Mouse (Mus musculus): ENCODE results near the gene Rpl23a. TPM values are rescaled to one million over a fixed set of nuclear protein-coding genes. Genes with fewer than 3 reads are reported as not detected.
"Not testable (repeated sequence)": the region's sequence is repeated elsewhere in the genome, so short reads cannot be mapped to it uniquely, and the experiment has no call there.

The Rpl23a gene
- polyA plus RNA-seq, 1 experiment from 2014 or later: 1,381 TPM

DNA sequence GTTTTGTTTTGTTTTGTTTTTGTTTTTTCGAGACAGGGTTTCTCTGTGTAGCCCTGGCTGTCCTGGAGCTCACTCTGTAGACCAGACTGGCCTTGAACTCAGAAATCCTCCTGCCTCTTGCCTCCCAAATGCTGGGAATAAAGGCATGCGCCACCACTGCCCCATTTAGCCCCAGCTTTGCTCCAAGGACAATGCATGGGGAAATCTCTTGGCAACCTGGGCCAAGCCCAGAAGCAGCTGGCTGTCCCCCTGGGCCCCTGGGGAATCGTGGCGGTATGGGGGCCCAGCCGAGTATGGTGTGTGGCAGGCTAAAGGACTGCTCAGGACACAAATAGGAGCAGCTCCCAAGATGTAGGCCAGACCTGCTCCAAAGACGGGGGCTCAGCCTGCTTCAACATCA lies 20.9 kb upstream of the Rpl23a start:
- WGBS: 89% methylated on average over 6 of the region's 6 CpGs

DNA sequence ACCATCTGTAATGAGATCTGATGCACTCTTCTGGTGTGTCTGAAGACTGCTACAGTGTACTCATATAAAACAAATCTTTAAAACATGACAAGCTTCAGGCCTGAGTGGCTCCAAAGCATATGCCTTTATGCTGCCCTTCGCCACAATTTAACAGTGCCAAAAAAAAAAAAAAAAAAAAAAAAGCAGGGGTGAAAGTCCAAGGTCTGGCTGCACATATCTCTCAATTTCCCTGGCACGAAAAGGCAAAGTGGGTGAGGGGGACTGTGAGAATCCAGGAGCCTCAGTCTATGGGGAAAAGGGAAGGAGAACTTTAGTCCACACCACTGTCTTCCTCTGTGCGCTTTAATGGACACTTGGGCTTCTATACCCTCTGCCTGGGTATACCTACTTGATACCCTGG lies 19.0 kb upstream of the Rpl23a start:
- Histone ChIP-seq H3K9ac (replicated peaks) (no peak overlapping the region), H3K27ac (no peak overlapping the region), H3K9me3 (no peaks in the 10 kb centered on the region), H3K4me1 (replicated peaks) (no peaks in the 10 kb centered on the region), H3K27me3 (no peaks in the 10 kb centered on the region), H3K36me3 (peaks cover 44% of the 10 kb centered on the region), H3K4me2 (no peak overlapping the region), H3K4me3 (replicated peaks) (no peak overlapping the region)
- no peak for ATAC-seq (ENCODE audit: insufficient number of reproducible peaks, insufficient read depth, low FRiP score, low TSS enrichment, low read depth)
- 85% methylated on average over 3 of the region's 3 CpGs for WGBS

More for the DNA sequence above, 20.9 kb upstream of the Rpl23a start:
- Histone ChIP-seq H3K27me3 (no peaks in the 10 kb centered on the region), H3K4me3 (replicated peaks) (no peak overlapping the region), H3K36me3 (peaks cover 64% of the 10 kb centered on the region), H3K4me2 (no peak overlapping the region), H3K4me1 (replicated peaks) (no peaks in the 10 kb centered on the region), H3K9me3 (no peaks in the 10 kb centered on the region), H3K27ac (no peak overlapping the region), H3K9ac (replicated peaks) (no peak overlapping the region)
- no peak for ATAC-seq (ENCODE audit: insufficient number of reproducible peaks, insufficient read depth, low FRiP score, low TSS enrichment, low read depth)

DNA sequence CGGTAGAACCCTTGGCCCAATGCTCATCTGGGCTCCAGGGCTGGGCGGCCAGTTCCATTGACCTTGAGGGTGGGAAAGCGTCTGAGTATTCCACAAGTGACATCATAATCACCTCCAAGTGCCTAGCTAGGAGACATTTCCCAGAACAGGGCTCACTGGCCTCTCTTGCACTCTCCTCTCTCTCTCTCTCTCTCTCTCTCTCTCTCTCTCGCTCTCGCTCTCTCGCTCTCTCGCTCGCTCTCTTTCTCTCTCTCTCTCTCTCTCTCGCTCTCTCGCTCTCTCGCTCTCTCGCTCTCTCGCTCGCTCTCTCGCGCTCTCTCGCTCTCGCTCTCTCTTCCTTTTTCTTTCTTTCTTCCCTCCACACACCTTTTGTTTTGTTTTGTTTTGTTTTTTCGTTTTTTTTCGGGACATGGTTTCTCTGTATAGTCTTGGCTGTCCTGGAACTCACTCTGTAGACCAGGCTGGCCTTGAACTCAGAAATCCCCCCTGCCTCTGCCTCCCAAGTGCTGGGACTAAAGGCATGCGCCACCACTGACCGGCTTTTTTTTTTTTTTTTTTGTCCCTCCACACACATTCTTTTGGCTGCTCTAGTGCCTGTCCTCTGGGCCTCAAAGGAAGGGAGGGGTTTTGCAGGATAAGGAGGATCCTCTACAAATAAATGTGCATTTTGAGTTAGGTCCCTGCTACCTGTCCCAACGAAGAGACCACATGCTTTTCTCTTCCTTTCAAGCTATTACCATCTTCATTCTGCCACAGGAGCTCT lies 11.9 kb upstream of the Rpl23a start:
- peak overlapping the region; percentile 53; the same call in 1 of the 2 replicates for H3K27ac ChIP-seq
- peak overlapping the region; percentile 46 for H3K4me3 ChIP-seq (replicated peaks)
- peak overlapping the region; percentile 57 for H3K4me2 ChIP-seq
- peaks cover 13% of the 10 kb centered on the region for H3K4me1 ChIP-seq (replicated peaks)
- WGBS: 63% methylated on average over 23 of the region's 23 CpGs
- H3K9me3 ChIP-seq: no peaks in the 10 kb centered on the region
- no peak for ATAC-seq (ENCODE audit: insufficient number of reproducible peaks, insufficient read depth, low FRiP score, low TSS enrichment, low read depth)
- H3K27me3 ChIP-seq: no peaks in the 10 kb centered on the region
- H3K36me3 ChIP-seq: peaks cover 34% of the 10 kb centered on the region
- H3K9ac ChIP-seq (replicated peaks): peak overlapping the region; percentile 18; the same call in 1 of the 2 replicates

DNA sequence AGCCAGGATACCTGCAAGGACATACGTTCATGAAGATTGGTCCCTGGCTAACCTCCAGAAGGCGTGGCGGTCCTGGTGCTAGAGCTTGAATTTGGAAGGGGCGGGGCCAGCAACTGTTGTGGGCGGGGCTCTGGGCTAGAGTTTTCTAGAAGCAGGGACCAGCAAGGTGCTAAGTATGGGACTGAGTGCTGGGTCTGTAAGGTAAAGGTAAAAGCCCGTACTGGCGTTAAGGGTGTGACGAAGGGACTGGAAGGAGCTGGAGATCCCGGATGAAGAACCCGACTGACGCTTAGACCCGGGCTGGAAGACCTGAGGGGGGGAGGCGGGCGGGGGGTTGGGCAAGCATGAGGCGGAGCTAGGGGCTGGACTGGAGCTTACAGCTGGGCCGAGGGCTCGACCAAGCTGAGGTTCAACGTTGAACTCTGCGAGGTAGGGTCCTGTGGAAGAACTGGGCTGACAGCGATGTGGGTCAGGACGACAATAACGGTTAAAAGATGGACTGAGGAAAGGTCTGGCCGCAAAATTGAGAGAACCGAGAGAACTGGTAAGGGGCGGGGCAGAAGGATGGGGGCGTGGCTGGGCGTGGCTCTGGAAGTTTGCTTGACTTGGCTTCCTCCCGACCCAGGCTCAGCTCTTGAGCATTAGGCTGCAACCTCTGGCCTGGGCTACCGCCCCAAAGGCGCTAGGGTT lies 11.2 kb upstream of the Rpl23a start:
- 0 out of 2 replicates have a peak, but pooled peaks have one; percentile 40 for ATAC-seq (ENCODE audit: insufficient number of reproducible peaks, insufficient read depth, low FRiP score, low TSS enrichment, low read depth)
- H3K27ac ChIP-seq: peak overlapping the region; percentile 53
- whole genome bisulfite sequencing: 4% methylated on average over 30 of the region's 30 CpGs

DNA sequence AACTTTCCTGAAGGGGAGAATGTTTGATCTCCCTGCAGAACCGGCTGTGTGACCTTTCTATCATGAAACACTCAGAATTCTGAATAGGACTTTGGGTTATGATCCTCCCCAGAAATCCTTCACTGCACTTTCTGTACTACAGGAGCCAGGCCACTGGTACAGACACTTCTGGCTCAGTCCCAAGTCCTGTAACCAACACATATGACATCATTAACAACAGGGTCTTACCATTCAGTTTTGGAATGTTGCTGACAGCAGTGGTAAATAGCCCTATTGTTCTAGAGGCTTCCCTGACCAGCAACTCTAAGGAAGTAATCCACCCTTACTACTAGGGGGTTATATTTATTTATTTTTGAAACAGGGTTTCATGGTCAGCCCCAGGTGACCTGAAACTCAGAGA lies 9.7 kb upstream of the Rpl23a start, which contains the start of gene Proca1:
Gene Proca1 (plus strand): TSS at position 280 of the 400 bp plus-strand sequence.
- 0 out of 2 replicates have a peak within 1 kb of the TSS, but pooled peaks have one; percentile 18 for H3K9ac ChIP-seq (replicated peaks)
- H3K27ac ChIP-seq: peak within 1 kb of the TSS; percentile 53; the same call in 1 of the 2 replicates
- WGBS: 89% methylated on average over 1 of the region's 1 CpGs
- ATAC-seq (ENCODE audit: insufficient number of reproducible peaks, insufficient read depth, low FRiP score, low TSS enrichment, low read depth): no peak
- no peaks in the 10 kb centered on the region for H3K27me3 ChIP-seq
- H3K36me3 ChIP-seq: peaks cover 37% of the 10 kb centered on the region
- H3K4me1 ChIP-seq (replicated peaks): peaks cover 20% of the 10 kb centered on the region
- peak within 1 kb of the TSS; percentile 46 for H3K4me3 ChIP-seq (replicated peaks)
- peak within 1 kb of the TSS; percentile 57 for H3K4me2 ChIP-seq
- H3K9me3 ChIP-seq: no peaks in the 10 kb centered on the region

More for the DNA sequence above, 11.2 kb upstream of the Rpl23a start:
- H3K4me3 ChIP-seq (replicated peaks): peak overlapping the region; percentile 46
- H3K4me1 ChIP-seq (replicated peaks): peaks cover 20% of the 10 kb centered on the region
- H3K9me3 ChIP-seq: no peaks in the 10 kb centered on the region
- peaks cover 37% of the 10 kb centered on the region for H3K36me3 ChIP-seq
- peak overlapping the region; percentile 18; the same call in 1 of the 2 replicates for H3K9ac ChIP-seq (replicated peaks)
- peak overlapping the region; percentile 57 for H3K4me2 ChIP-seq
- H3K27me3 ChIP-seq: no peaks in the 10 kb centered on the region

DNA sequence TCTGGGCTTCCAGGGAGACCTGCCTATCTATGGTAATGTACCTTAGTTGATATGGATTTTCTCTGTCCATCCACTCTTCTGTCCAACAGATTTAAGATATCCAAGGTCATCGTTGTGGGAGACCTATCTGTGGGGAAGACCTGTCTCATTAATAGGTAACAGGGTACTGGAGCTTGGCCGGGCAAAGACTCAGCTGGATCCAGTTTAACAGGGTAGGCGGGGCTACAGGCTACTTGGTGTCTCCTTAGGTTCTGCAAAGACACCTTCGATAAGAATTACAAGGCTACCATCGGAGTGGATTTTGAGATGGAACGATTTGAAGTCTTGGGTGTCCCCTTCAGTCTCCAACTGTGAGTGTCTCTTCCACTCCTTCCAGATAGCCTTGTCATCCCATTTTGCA lies 6.7 kb upstream of the Rpl23a start:
- Histone ChIP-seq H3K4me3 (replicated peaks) (peak overlapping the region; percentile 83), H3K4me1 (replicated peaks) (peaks cover 20% of the 10 kb centered on the region), H3K27me3 (no peaks in the 10 kb centered on the region), H3K36me3 (peaks cover 37% of the 10 kb centered on the region), H3K27ac (peak overlapping the region; percentile 100), H3K9ac (replicated peaks) (peak overlapping the region; percentile 96; the same call in 1 of the 2 replicates), H3K4me2 (peak overlapping the region; percentile 63), H3K9me3 (no peaks in the 10 kb centered on the region)
- ATAC-seq (ENCODE audit: insufficient number of reproducible peaks, insufficient read depth, low FRiP score, low TSS enrichment, low read depth): no peak
- 51% methylated on average over 6 of the region's 6 CpGs for WGBS

DNA sequence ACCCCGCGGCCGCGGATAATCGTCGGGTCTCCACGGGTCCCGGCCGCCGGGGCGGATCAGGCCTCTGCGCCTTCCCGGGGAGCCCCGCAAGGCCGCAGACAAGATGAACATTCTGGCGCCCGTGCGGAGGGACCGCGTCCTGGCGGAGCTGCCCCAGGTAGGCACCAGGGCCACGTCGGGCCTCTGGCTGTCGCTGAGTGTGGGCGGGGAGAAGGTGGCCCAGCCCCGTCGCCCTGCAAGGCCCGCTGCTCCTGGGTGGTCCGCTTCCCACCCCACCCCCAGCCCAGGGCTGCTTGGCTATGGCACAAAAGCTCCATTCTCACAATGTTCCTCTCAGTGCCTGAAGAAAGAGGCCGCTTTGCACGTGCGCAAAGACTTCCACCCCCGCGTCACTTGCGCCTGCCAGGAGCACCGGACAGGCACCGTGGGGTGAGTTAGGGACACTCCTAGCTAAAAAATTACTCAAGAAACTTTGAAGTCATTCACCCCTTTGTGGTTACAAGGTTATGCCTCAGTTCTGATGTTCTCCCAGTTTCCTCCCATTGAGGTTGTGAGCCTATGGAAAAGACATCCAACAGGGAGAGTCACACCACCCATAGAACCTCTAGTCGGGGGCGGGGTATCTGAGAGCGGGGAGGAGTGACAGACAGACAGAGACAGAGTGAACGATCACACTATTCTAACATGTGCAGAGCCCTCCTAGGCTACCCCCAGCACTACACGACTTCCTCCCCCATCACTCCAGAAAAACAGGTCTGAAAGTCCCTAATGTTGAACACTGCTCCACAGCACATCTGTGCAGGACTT lies 6.1 kb upstream of the Rpl23a start:
- H3K9me3 ChIP-seq: no peaks in the 10 kb centered on the region
- H3K4me2 ChIP-seq: peak overlapping the region; percentile 63
- peak overlapping the region; percentile 100 for H3K27ac ChIP-seq
- WGBS: under 1% methylated on average over 42 of the region's 42 CpGs
- ATAC-seq (ENCODE audit: insufficient number of reproducible peaks, insufficient read depth, low FRiP score, low TSS enrichment, low read depth): peak; percentile 56
- H3K9ac ChIP-seq (replicated peaks): peak overlapping the region; percentile 96
- H3K36me3 ChIP-seq: peaks cover 37% of the 10 kb centered on the region
- H3K27me3 ChIP-seq: no peaks in the 10 kb centered on the region
- H3K4me1 ChIP-seq (replicated peaks): peaks cover 14% of the 10 kb centered on the region
- peak overlapping the region; percentile 83 for H3K4me3 ChIP-seq (replicated peaks)

DNA sequence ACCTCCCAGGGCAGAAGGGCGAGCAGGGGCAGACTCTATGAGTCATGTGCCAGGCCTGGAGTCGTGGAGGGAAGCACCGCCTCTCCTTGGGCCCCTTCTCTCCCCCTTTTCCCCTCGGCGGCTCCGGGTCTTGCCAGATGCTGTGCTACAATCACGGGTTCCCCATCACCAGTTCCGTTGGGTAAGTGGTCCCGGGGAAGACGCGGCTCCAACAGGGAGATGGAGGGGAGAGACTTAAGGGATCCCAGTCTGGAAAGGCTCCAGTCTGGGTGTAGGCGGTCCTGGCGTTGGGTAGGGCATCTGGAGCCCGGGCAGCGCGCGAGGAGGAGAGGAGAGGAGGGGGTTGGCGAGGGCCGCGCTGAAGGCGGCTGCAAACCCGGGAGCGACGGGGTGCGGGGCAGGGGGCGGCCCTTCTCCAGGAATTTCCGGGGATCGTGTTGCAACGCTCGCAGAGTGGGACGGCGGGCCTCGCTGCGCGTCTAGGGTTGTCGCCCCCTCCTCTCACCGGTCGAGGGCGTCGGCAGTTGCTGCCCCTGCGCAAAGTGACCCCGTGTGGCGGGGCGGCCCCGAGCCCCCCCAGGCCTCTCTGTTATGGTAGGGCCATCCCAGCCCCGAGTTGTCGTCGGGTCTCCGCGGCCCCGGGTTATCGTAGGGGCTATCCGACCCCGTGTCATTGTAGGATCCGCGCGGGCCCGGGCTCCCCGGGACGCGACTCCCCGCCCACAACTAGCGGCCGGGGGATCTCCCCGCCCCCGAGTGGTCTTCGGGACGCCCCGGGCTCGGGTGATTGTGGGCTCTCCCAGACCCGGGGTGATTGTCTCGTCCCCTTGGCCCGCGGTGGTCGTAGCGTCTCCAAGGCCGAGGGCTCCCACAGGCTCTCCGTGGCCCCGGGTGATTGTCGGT lies 5.2 kb upstream of the Rpl23a start, which contains the start of gene Rab34:
Gene Rab34 (plus strand): TSS at position 100 of the 903 bp plus-strand sequence.
- Histone ChIP-seq H3K36me3 (peaks cover 33% of the 10 kb centered on the region), H3K4me3 (replicated peaks) (peak within 1 kb of the TSS; percentile 83), H3K27me3 (no peaks in the 10 kb centered on the region), H3K9ac (replicated peaks) (peak within 1 kb of the TSS; percentile 96), H3K4me1 (replicated peaks) (peaks cover 14% of the 10 kb centered on the region), H3K27ac (peak within 1 kb of the TSS; percentile 100), H3K4me2 (peak within 1 kb of the TSS; percentile 63), H3K9me3 (no peaks in the 10 kb centered on the region)
- under 1% methylated on average over 79 of the region's 80 CpGs for WGBS
- peak; percentile 90 for ATAC-seq (ENCODE audit: insufficient number of reproducible peaks, insufficient read depth, low FRiP score, low TSS enrichment, low read depth)

DNA sequence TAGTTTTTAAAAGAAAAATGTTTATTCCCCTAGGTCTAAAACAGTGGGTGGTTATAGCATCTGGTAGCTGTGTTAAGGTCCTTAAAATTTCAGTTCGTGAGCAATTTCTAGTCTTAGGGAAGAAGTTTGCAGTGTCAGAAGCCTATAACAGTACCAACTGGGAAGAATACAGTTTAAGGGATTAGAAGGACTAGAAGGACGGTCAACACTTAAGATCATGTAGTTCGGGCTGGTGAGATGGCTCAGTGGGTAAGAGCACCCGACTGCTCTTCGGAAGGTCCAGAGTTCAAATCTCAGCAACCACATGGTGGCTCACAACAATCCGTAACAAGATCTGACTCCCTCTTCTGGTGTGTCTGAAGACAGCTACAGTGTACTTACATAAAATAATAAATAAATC lies 1.3 kb upstream of the Rpl23a start:
- not testable (repeated sequence) for H3K4me3 ChIP-seq (replicated peaks); ATAC-seq (ENCODE audit: insufficient number of reproducible peaks, insufficient read depth, low FRiP score, low TSS enrichment, low read depth); H3K9ac ChIP-seq (replicated peaks); H3K27ac ChIP-seq; H3K4me2 ChIP-seq; H3K27me3 ChIP-seq; H3K9me3 ChIP-seq
- H3K4me1 ChIP-seq (replicated peaks): peaks cover 35% of the 10 kb centered on the region
- WGBS: 96% methylated on average over 6 of the region's 6 CpGs
- H3K36me3 ChIP-seq: peaks cover 26% of the 10 kb centered on the region

All from limb, embryonic 12.5 days (tissue).